ENCODE assay signal across 19 mouse cellular contexts in genomic region chr4:40643567-40643966, GRCm38 (mm10). TPM values are rescaled to one million over a fixed set of nuclear protein-coding genes. Genes with fewer than 3 reads are reported as not detected.
A peak's percentile ranks its signal among the peaks of the same experiment; 100 is the strongest.
DNase-seq lines count a peak whose midpoint lies in the region; ATAC-seq and TF ChIP-seq lines count a peak whose summit lies in the region.
"Had no signal": no experiment of that assay in that cellular context is flagged by ENCODE, and none has a peak within 500 bp of the region (broad histone marks: within the 10 kb centered on the region; RNA-seq: fewer than 3 reads in every experiment).

No protein-coding gene starts in this region.

- no peaks in the 10 kb centered on the region for H3K4me1 ChIP-seq in hindbrain, embryonic 16.5 days (ENCODE audit: control insufficient read depth, insufficient read depth, low read depth, low read length)
- no peaks in the 10 kb centered on the region for H3K4me1 ChIP-seq in hindbrain, embryonic 11.5 days (replicated peaks; ENCODE audit: control insufficient read depth, insufficient read depth, low read length)
- H3K4me1 ChIP-seq in lung, embryonic 16.5 days (replicated peaks; ENCODE audit: control insufficient read depth, insufficient read depth, low read length), result no peaks in the 10 kb centered on the region
- no peaks in the 10 kb centered on the region for H3K4me1 ChIP-seq in lung, postnatal 0 days (ENCODE audit: insufficient read depth, low read depth, low read length)
- H3K4me1 ChIP-seq: limb, embryonic 10.5 days; midbrain, embryonic 13.5 days had no signal

- no peak overlapping the region for H3K9ac ChIP-seq in hindbrain, embryonic 16.5 days (ENCODE audit: low read depth, low read length)
- H3K9ac ChIP-seq in hindbrain, embryonic 11.5 days (ENCODE audit: low read depth, low read length), result no peak overlapping the region
- no peak overlapping the region for H3K9ac ChIP-seq in lung, embryonic 16.5 days (ENCODE audit: low read length)
- no peak overlapping the region for H3K9ac ChIP-seq in lung, postnatal 0 days (replicated peaks; ENCODE audit: low read depth)
- H3K9ac ChIP-seq: liver, embryonic 14.5 days; midbrain, embryonic 13.5 days had no signal

- WGBS in hindbrain, embryonic 16.5 days, result 49% methylated on average over 5 of the region's 5 CpGs
- WGBS in hindbrain, embryonic 11.5 days, result 69% methylated on average over 5 of the region's 5 CpGs
- 30% methylated on average over 5 of the region's 5 CpGs for WGBS in lung, embryonic 16.5 days
- WGBS in lung, postnatal 0 days, result 35% methylated on average over 5 of the region's 5 CpGs

- TF ChIP-seq CTCF in lung, postnatal 0 days (IDR thresholded peaks at IDR 0.05), result no peak

- no peaks in the 10 kb centered on the region for H3K9me3 ChIP-seq in hindbrain, embryonic 16.5 days (ENCODE audit: control insufficient read depth, low read length)
- no peaks in the 10 kb centered on the region for H3K9me3 ChIP-seq in hindbrain, embryonic 11.5 days (ENCODE audit: control insufficient read depth, low read length)
- H3K9me3 ChIP-seq in lung, embryonic 16.5 days (ENCODE audit: control insufficient read depth, low read length), result no peaks in the 10 kb centered on the region
- H3K9me3 ChIP-seq in lung, postnatal 0 days (ENCODE audit: low read length), result no peaks in the 10 kb centered on the region
- H3K9me3 ChIP-seq: limb, embryonic 10.5 days; midbrain, embryonic 13.5 days had no signal

- H3K27ac ChIP-seq in hindbrain, embryonic 16.5 days (ENCODE audit: low read depth, low read length), result no peak overlapping the region
- H3K27ac ChIP-seq in hindbrain, embryonic 11.5 days (ENCODE audit: low read depth, low read length), result no peak overlapping the region
- H3K27ac ChIP-seq in lung, embryonic 16.5 days (ENCODE audit: low read length), result no peak overlapping the region
- H3K27ac ChIP-seq in lung, postnatal 0 days (ENCODE audit: low read length), result no peak overlapping the region
- H3K27ac ChIP-seq: limb, embryonic 10.5 days; liver, embryonic 14.5 days; macrophage; midbrain, embryonic 13.5 days had no signal

- ATAC-seq in hindbrain, embryonic 16.5 days, result peak; percentile 40; the same call in 1 of the 2 replicates
- no peak for ATAC-seq in hindbrain, embryonic 11.5 days (ENCODE audit: low FRiP score)
- peak; percentile 51; the same call in 1 of the 2 replicates for ATAC-seq in lung, embryonic 16.5 days (ENCODE audit: low read depth)
- ATAC-seq in lung, postnatal 0 days, result no peak
- ATAC-seq: intestine, postnatal 0 days; midbrain, embryonic 13.5 days had no signal

- H3K4me3 ChIP-seq in hindbrain, embryonic 16.5 days (ENCODE audit: low read length), result no peak overlapping the region
- no peak overlapping the region for H3K4me3 ChIP-seq in hindbrain, embryonic 11.5 days (ENCODE audit: low read depth, low read length)
- no peak overlapping the region for H3K4me3 ChIP-seq in lung, embryonic 16.5 days (ENCODE audit: low read length)
- H3K4me3 ChIP-seq in lung, postnatal 0 days (ENCODE audit: low read depth, low read length), result no peak overlapping the region
- H3K4me3 ChIP-seq: limb, embryonic 10.5 days; midbrain, embryonic 13.5 days had no signal

- H3K4me2 ChIP-seq in hindbrain, embryonic 16.5 days (ENCODE audit: low read length), result no peak overlapping the region
- no peak overlapping the region for H3K4me2 ChIP-seq in hindbrain, embryonic 11.5 days (replicated peaks; ENCODE audit: low read depth, low read length)
- no peak overlapping the region for H3K4me2 ChIP-seq in lung, embryonic 16.5 days (ENCODE audit: low read depth, low read length)
- no peak overlapping the region for H3K4me2 ChIP-seq in lung, postnatal 0 days (replicated peaks; ENCODE audit: low read depth, low read length)
- H3K4me2 ChIP-seq: midbrain, embryonic 13.5 days had no signal

- no peak for TF ChIP-seq EP300 in lung, postnatal 0 days (IDR thresholded peaks at IDR 0.05)

- H3K27me3 ChIP-seq in hindbrain, embryonic 16.5 days (replicated peaks; ENCODE audit: control insufficient read depth, insufficient read depth, low read length), result no peaks in the 10 kb centered on the region
- no peaks in the 10 kb centered on the region for H3K27me3 ChIP-seq in hindbrain, embryonic 11.5 days (ENCODE audit: control insufficient read depth, insufficient read depth, low read length)
- no peaks in the 10 kb centered on the region for H3K27me3 ChIP-seq in lung, embryonic 16.5 days (ENCODE audit: control insufficient read depth, insufficient read depth, low read depth, low read length)
- H3K27me3 ChIP-seq in lung, postnatal 0 days (replicated peaks; ENCODE audit: insufficient read depth, low read length), result no peaks in the 10 kb centered on the region
- H3K27me3 ChIP-seq: CH12.LX; midbrain, embryonic 13.5 days had no signal

- H3K36me3 ChIP-seq in hindbrain, embryonic 16.5 days (ENCODE audit: control insufficient read depth, insufficient read depth, low read length), result no peaks in the 10 kb centered on the region
- no peaks in the 10 kb centered on the region for H3K36me3 ChIP-seq in hindbrain, embryonic 11.5 days (ENCODE audit: control insufficient read depth, insufficient read depth, low read length)
- H3K36me3 ChIP-seq in lung, embryonic 16.5 days (ENCODE audit: control insufficient read depth, insufficient read depth, low read length), result no peaks in the 10 kb centered on the region
- no peaks in the 10 kb centered on the region for H3K36me3 ChIP-seq in lung, postnatal 0 days (ENCODE audit: insufficient read depth, low read length)
- H3K36me3 ChIP-seq: limb, embryonic 10.5 days; midbrain, embryonic 13.5 days had no signal

- DNase-seq in cerebellum, postnatal 10 days, result peak; percentile 15 to 43
- no peak for DNase-seq in cerebellum, postnatal 36 days
- DNase-seq in hindbrain, embryonic 11.5 days (ENCODE audit: low spot score), result no peak
- no peak for DNase-seq in lung, postnatal 0 days (ENCODE audit: low spot score)
- DNase-seq in kidney, postnatal 14 days, result peak; percentile 62
- no peak for DNase-seq in testis, postnatal 10 days (ENCODE audit: low spot score)
- DNase-seq: adrenal gland, postnatal 25 days; cerebellum, postnatal 25 days; layer of hippocampus, postnatal 36 days; right cerebral cortex, postnatal 14 days; thymus, adult 18-20 months had no signal

RNA-seq across cellular contexts. Expression of gene Aptx, which starts 59.4 kb away (rescaled TPM):
- polyA plus RNA-seq in hindbrain, embryonic 16.5 days (2015; fragmentation: Nextera tagmentation; extraction: Ambion mirVana), result 41.4 and 44.8 TPM in 2 replicates
- 50.4 and 51.5 TPM in 2 replicates for polyA plus RNA-seq in hindbrain, embryonic 11.5 days (2014; fragmentation: Nextera tagmentation; extraction: Ambion mirVana)
- polyA plus RNA-seq in lung, embryonic 16.5 days (2015; fragmentation: Nextera tagmentation; extraction: Ambion mirVana), result 27.8 and 27.9 TPM in 2 replicates
- 19.5 and 21.2 TPM in 2 replicates for polyA plus RNA-seq in lung, postnatal 0 days (2015; fragmentation: Nextera tagmentation; extraction: Ambion mirVana)

Comparison
In these comparisons a context has a peak if more than half of its experiments do, and no peak if none do; other contexts are left out.
1. DNase-seq: peak in cerebellum, postnatal 10 days (2 of 2) and kidney, postnatal 14 days (single experiment); none in cerebellum, postnatal 36 days (0 of 2), hindbrain, embryonic 11.5 days (single experiment), lung, postnatal 0 days (single experiment) and testis, postnatal 10 days (single experiment).
2. ATAC-seq: peak in hindbrain, embryonic 16.5 days (single experiment) and lung, embryonic 16.5 days (single experiment); none in hindbrain, embryonic 11.5 days (single experiment) and lung, postnatal 0 days (single experiment).